Mouse (Mus musculus): ENCODE measurements around the gene Sgcb.
"Not testable (repeated sequence)": the region's sequence is repeated elsewhere in the genome, so short reads cannot be mapped to it uniquely, and the experiment has no call there.

The Sgcb gene

GRCm38 (mm10) chr5:73633141-73633540 lies 14.4 kb downstream of the Sgcb start:
- DNase-seq (ENCODE audit: low spot score), result no peak

DNA sequence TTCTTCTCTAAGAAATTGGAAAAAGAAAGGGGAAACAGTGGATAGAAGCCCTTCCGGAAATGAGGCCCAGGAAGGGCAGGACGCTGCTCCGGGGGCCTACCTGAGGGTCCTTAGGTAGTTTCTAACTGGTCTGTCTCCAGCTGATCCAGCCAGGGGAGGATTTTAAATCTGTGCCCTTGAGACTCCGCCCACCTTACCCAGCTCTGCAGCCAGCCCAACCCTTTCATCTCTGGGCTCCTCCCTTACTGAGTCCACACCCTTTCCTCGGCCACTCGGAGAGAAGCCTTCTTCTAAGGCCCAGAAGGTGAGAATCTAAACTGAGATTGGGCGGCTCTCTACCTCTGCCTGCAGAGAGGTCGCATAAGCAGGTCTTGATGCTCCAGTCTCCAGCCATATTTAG lies 15.3 kb downstream of the Sgcb start, which contains the start of gene Lrrc66:
TSS of gene Lrrc66 (minus strand) at position 236 of the 400 bp plus-strand sequence.
- no peak for DNase-seq (ENCODE audit: low spot score)

GRCm38 (mm10) chr5:73631001-73631558 lies 16.5 kb downstream of the Sgcb start:
- DNase-seq (ENCODE audit: low spot score), result no peak

- DNase-seq (ENCODE audit: low spot score), result no peak
Observed at GRCm38 (mm10) chr5:73630141-73630540, 17.4 kb downstream of the Sgcb start.

- DNase-seq (ENCODE audit: low spot score), result no peak
Observed at GRCm38 (mm10) chr5:73627991-73628390, 19.6 kb downstream of the Sgcb start.

GRCm38 (mm10) chr5:73627559-73627958 lies 20.0 kb downstream of the Sgcb start:
- no peak for DNase-seq (ENCODE audit: low spot score)

DNA sequence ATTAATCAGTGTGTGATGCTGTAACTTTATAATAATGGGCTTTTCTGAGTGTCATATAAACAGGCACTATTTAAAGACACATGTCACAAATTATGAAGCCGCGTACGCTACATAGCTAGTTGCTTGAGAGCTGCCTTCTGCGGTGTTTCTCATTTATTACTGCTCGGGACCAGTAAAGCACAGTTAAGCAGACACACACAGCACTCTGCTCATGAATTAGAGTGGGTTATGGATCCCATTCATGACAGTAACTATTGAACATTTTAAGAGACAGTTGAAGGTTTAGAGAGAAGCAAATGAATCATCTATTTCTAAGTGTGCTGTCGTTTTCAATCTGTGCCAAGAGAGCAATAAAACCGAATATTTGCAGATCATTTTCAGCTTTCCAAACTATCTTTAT lies 20.7 kb downstream of the Sgcb start:
- DNase-seq (ENCODE audit: low spot score), result no peak

DNA sequence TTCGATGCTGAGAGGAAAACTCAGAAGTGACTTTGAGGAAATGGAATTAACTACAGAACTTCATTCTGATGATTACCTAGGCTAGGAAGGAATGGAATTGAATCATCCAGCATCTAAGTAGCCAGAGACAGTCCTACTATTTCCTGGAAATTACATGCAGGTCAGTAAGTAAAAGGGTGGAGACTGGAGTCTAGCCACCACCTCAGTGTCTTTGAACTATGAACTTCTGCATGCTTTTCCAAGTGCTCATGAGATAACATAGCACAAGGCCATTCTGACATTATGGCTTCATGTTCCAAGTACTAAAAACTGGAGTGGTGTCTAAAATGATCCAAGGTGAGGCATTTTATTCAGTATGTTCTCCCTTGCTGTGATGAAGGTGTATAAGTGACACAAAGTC lies 22.1 kb downstream of the Sgcb start:
- no peak for DNase-seq (ENCODE audit: low spot score)

DNA sequence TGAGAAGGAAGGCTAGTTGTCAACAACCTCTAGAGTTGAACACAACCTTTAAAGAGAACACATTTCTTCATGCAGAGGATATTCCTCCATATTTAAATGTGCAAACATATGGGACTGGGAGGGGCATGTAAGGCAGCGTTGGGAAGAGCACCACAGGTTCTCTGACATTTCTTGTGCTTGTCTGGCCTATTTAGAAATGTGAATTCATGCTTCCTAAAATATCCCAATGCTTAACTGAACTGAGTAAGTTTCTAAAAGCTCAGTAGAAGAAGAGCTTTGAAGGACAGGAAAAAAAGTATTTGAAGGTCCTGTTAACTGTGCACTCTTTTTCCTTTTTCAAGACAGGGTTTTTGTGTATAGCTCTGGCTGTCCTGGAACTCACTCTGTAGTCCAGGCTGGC lies 28.6 kb downstream of the Sgcb start:
- no peak for DNase-seq (ENCODE audit: low spot score)

DNA sequence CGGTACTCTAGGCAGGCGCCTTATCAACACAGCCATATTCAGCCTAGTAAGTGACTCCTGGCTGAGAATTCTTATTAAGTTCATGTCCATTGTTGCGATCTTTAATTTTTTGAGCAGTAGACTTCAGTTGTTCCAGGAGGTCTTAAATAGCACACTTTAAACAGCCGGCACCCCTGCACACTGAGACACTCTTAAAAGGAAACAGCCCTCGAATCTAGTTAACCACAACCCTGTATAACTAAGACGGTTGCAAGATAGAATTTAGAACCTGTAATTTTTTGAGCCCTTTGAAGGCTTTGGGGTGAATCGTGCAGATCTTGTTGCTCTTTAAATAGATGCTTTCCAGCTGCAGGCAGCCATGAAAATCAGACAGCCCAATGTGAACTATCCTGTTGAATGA lies 32.4 kb downstream of the Sgcb start:
- DNase-seq (ENCODE audit: low spot score), result no peak

GRCm38 (mm10) chr5:73613296-73613695 lies 34.3 kb downstream of the Sgcb start:
- DNase-seq (ENCODE audit: low spot score), result no peak

GRCm38 (mm10) chr5:73611071-73611470 lies 36.5 kb downstream of the Sgcb start:
- DNase-seq (ENCODE audit: low spot score), result no peak

GRCm38 (mm10) chr5:73604964-73605363 lies 42.6 kb downstream of the Sgcb start:
- DNase-seq (ENCODE audit: low spot score), result no peak

GRCm38 (mm10) chr5:73604542-73604941 lies 43.0 kb downstream of the Sgcb start:
- DNase-seq (ENCODE audit: low spot score), result no peak

- no peak for DNase-seq (ENCODE audit: low spot score)
Observed at GRCm38 (mm10) chr5:73602865-73603264, 44.7 kb downstream of the Sgcb start.

DNA sequence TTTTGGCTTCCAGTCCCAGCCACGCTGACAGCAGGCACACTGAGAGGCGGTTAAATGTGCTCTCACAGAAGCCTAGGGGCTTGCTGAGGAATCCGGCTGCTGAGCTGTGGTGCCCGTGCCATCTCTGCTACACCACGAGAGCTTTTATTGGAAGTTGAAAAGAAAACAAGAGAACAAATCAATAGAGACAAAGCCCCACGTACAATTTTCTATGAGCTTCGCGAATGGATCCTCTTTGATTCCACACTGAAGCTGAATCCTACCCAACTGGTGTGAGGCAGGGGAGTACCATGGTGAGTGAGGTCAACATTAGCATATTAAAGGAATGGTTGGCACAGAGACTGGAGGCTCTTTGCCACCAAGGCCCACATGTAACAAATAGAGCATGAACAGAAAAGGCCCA lies 46.2 kb downstream of the Sgcb start:
- DNase-seq (ENCODE audit: low spot score), result no peak

- no peak for DNase-seq (ENCODE audit: low spot score)
Observed at GRCm38 (mm10) chr5:73599991-73600390, 47.6 kb downstream of the Sgcb start.

- DNase-seq (ENCODE audit: low spot score), result no peak
Observed at GRCm38 (mm10) chr5:73598943-73599695, 48.5 kb downstream of the Sgcb start.

DNA sequence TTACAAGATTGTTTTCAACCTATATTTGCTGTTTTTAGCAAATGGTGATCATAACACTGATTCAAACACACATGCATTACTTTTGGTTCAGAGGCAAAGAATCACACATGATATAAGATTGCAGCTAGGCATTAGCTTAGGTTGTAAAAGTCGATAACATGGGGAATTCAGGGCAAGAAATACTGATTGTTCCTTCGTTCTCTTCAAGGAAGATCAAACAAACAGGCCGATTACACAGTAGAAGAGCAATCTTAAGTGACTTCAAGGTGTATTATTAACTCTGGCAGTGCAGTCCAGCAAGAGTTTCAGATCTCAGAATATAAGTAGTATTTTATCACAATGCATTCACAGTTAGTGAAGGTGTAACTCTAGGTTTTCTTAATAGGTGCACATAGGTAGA lies 60.5 kb downstream of the Sgcb start:
- DNase-seq (ENCODE audit: low spot score), result no peak

- DNase-seq (ENCODE audit: low spot score), result no peak
Observed at GRCm38 (mm10) chr5:73586597-73586996, 61.0 kb downstream of the Sgcb start.

- DNase-seq (ENCODE audit: low spot score), result no peak
Observed at GRCm38 (mm10) chr5:73585212-73586115, 62.1 kb downstream of the Sgcb start.

DNA sequence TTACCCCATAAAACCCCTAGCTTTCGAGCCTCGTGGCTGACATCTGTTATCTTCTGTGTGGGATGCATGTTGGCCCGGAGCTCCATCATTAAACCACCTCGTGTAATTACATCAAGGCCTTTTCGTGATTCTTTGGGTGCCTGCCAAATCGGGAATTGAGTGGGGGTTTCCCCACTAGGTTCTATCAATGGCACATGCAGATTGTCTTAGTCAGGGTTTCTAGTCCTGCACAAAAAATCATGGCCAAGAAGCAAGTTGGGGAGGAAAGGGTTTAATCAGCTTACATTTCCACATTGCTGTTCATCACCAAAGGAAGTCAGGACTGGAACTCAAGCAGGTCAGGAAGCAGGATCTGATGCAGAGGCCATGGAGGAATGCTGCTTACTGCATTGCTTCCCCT lies 63.6 kb downstream of the Sgcb start:
- DNase-seq (ENCODE audit: low spot score), result not testable (repeated sequence)
